Mouse (Mus musculus) limb, embryonic 15.5 days (tissue): ENCODE measurements around the gene Vmn2r91. TPM values are rescaled to one million over a fixed set of nuclear protein-coding genes. Genes with fewer than 3 reads are reported as not detected.
"Not testable (repeated sequence)": the region's sequence is repeated elsewhere in the genome, so short reads cannot be mapped to it uniquely, and the experiment has no call there.

Experiments
- ATAC-seq: fragments of 200-750 bp; cut with Nextera tagmentation; 2 replicates; pipeline ENCODE4 v1.8.0; 2017; ENCODE audit warnings: low read depth, moderate TSS enrichment; ENCODE audit not compliant: insufficient number of reproducible peaks, low FRiP score, low TSS enrichment
- H3K27ac ChIP-seq: fragments of 300-500 bp; sonication (generic); 2 replicates; pipeline ENCODE4 v1.5.1; 2015; ENCODE audit warnings: moderate library complexity, mild to moderate bottlenecking, inconsistent platforms
- H3K27me3 ChIP-seq: fragments of 300-500 bp; sonication (generic); 2 replicates; pipeline ENCODE4 v1.6.1; 2015; ENCODE audit warnings: inconsistent platforms
- H3K36me3 ChIP-seq: fragments of 300-500 bp; sonication (generic); 2 replicates; pipeline ENCODE4 v1.6.1; 2015; ENCODE audit warnings: inconsistent platforms
- H3K4me1 ChIP-seq: fragments of 300-500 bp; sonication (generic); 2 replicates; pipeline ENCODE4 v1.6.1; 2015; ENCODE audit warnings: inconsistent platforms
- H3K4me2 ChIP-seq: fragments of 300-500 bp; sonication (generic); 2 replicates; pipeline ENCODE4 v1.6.1; 2015; ENCODE audit warnings: mild to moderate bottlenecking, inconsistent platforms
- H3K4me3 ChIP-seq: fragments of 300-500 bp; sonication (generic); 2 replicates; pipeline ENCODE4 v1.5.1; 2015; ENCODE audit warnings: mild to moderate bottlenecking, inconsistent platforms
- H3K9ac ChIP-seq: fragments of 300-500 bp; sonication (generic); 2 replicates; pipeline ENCODE4 v1.6.1; 2015; ENCODE audit warnings: inconsistent platforms
- H3K9me3 ChIP-seq: fragments of 300-500 bp; sonication (generic); 2 replicates; pipeline ENCODE4 v1.6.1; 2016; ENCODE audit warnings: inconsistent platforms
- WGBS: fragments of 180-500 bp; shearing (Covaris S2); methylation state at CpG from one replicate; pipeline ENCODE4 v1.1.7; 2015; 5-methylcytosine and 5-hydroxymethylcytosine counted together
- polyA plus RNA-seq: library from polyadenylated mRNA; unstranded; fragments of >200 nt; fragmentation: Nextera tagmentation; extraction: Ambion mirVana; gene quantifications from 2 replicates; pipeline ENCODE4 v1.2.1, GENCODE M21; 2015

The Vmn2r91 gene
- polyA plus RNA-seq, result not detected in 2 replicates

GRCm38 (mm10) chr17:18084716-18085115 lies at the start of gene Vmn2r91:
Gene Vmn2r91, plus strand, starts transcription at chr17:18085016.
- not testable (repeated sequence) for H3K4me3 ChIP-seq, H3K4me1 ChIP-seq, H3K27me3 ChIP-seq, H3K4me2 ChIP-seq, ATAC-seq, H3K9me3 ChIP-seq, H3K27ac ChIP-seq, H3K36me3 ChIP-seq, H3K9ac ChIP-seq

DNA sequence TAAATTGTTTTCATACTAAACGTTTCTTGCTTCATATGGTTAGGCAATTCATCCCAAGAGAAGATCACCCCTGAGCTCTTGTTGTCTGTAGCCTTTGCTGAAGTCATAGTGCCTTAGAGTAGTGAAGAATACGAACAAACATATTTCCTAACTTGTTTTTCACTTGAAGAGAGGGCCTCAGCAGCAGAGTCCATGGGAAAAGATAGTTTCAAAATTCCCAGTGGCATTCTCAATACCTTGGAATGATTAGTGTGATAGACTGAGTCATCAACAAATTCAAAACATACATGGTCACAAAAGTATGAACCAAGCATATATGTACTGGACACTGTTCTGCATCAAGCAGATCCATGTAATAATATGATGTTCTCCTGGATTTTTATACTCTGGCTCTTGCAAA lies 35.7 kb upstream of the Vmn2r91 start, which contains the start of gene Vmn2r124:
Gene Vmn2r124, plus strand, starts transcription at position 301 of the 400 bp plus-strand sequence.
- no peaks in the 10 kb centered on the region for H3K27me3 ChIP-seq

DNA sequence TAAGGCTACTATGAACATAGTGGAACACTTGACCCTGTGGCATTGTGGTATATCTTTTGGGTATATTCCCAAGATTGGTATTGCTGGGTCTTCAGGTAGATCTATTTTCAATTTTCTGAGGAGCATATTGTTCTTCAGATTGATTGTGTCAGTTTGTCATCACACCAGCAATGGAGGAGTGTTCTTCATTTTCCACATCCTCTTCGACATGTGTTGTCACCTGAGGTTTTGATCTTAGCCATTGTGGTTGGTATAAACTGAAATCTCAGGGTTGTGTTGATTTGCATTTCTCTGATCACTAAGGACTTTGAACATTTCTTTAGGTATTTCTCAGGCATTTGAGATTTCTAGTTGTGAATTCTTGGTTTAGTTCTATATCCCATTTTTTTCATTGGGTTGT lies 10.8 kb downstream of the Vmn2r91 start:
- H3K27ac ChIP-seq, H3K36me3 ChIP-seq, H3K4me3 ChIP-seq, H3K9me3 ChIP-seq, H3K9ac ChIP-seq, H3K4me1 ChIP-seq, H3K4me2 ChIP-seq, H3K27me3 ChIP-seq, ATAC-seq: not testable (repeated sequence)
- WGBS, result 59% methylated on average over 1 of the region's 1 CpGs

More for the DNA sequence above, 35.7 kb upstream of the Vmn2r91 start, which contains the start of gene Vmn2r124:
- H3K9ac ChIP-seq, result no peak within 1 kb of the TSS
- H3K27ac ChIP-seq, result no peak within 1 kb of the TSS
- no peaks in the 10 kb centered on the region for H3K4me1 ChIP-seq
- no peak within 1 kb of the TSS for H3K4me3 ChIP-seq
- 52% methylated on average over 2 of the region's 2 CpGs for WGBS
- no peak within 1 kb of the TSS for H3K4me2 ChIP-seq
- no peaks in the 10 kb centered on the region for H3K9me3 ChIP-seq
- no peak for ATAC-seq
- no peaks in the 10 kb centered on the region for H3K36me3 ChIP-seq

DNA sequence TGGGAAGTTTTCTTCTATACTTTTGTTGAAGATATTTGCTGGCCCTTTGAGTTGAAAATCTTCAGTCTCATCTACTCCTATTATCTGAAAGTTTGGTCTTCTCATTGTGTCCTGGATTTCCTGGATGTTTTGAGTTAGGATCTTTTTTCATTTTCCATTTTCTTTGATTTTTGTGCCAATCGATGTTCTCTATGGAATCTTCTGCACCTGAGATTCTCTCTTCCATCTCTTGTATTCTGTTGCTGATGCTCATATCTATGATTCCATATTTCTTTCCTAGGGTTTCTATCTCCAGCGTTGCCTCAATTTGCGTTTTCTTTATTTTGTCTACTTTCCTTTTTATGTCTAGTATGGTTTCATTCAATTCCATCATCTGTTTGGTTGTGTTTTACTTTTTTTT lies 17.4 kb downstream of the Vmn2r91 start:
- H3K9ac ChIP-seq, H3K4me2 ChIP-seq, H3K27ac ChIP-seq, H3K4me1 ChIP-seq, H3K9me3 ChIP-seq, H3K36me3 ChIP-seq, H3K4me3 ChIP-seq, H3K27me3 ChIP-seq, ATAC-seq: not testable (repeated sequence)
- 88% methylated on average over 3 of the region's 3 CpGs for WGBS

- H3K36me3 ChIP-seq, H3K27me3 ChIP-seq, ATAC-seq, H3K27ac ChIP-seq, H3K9me3 ChIP-seq, H3K4me2 ChIP-seq, H3K4me3 ChIP-seq, H3K4me1 ChIP-seq, H3K9ac ChIP-seq: not testable (repeated sequence)
- WGBS, result 64% methylated on average over 1 of the region's 1 CpGs
Measured at GRCm38 (mm10) chr17:18151587-18151986, 66.8 kb downstream of the Vmn2r91 start, which contains the start of gene Vmn2r92. Gene Vmn2r92, plus strand, starts transcription at chr17:18151887.

- not testable (repeated sequence) for H3K36me3 ChIP-seq, H3K4me1 ChIP-seq, H3K4me2 ChIP-seq, H3K27me3 ChIP-seq, H3K9ac ChIP-seq, H3K27ac ChIP-seq, ATAC-seq, H3K4me3 ChIP-seq, H3K9me3 ChIP-seq
- WGBS, result 63% methylated on average over 2 of the region's 2 CpGs
Measured at GRCm38 (mm10) chr17:18161194-18161593, 76.4 kb downstream of the Vmn2r91 start.

Other genes starting within 250 kb of the Vmn2r91 start
- gene Has1, start 229.8 kb upstream of the Vmn2r91 start, polyA plus RNA-seq, result 1.6 and 2.0 TPM in 2 replicates
- 0.33 and 0.91 TPM in 2 replicates for gene Fpr1, start 201.1 kb upstream of the Vmn2r91 start, polyA plus RNA-seq
- gene Fpr2, start 197.2 kb upstream of the Vmn2r91 start, polyA plus RNA-seq, result 0.38 and 0.52 TPM in 2 replicates
- gene Fpr3, start 197.2 kb upstream of the Vmn2r91 start, polyA plus RNA-seq, result not detected in 2 replicates
- gene Fpr-rs4, start 63.3 kb upstream of the Vmn2r91 start, polyA plus RNA-seq, result not detected in 2 replicates
- not detected in 2 replicates for gene Vmn2r124, start 35.6 kb upstream of the Vmn2r91 start, polyA plus RNA-seq
- not detected in 2 replicates for gene Vmn2r92, start 66.9 kb downstream of the Vmn2r91 start, polyA plus RNA-seq
- not detected in 2 replicates for gene Vmn2r94, start 192.7 kb downstream of the Vmn2r91 start, polyA plus RNA-seq
- not detected in 2 replicates for gene Vmn2r93, start 213.1 kb downstream of the Vmn2r91 start, polyA plus RNA-seq